Mouse (Mus musculus) midbrain, embryonic 15.5 days (tissue): ENCODE measurements around the gene Tnpo2. TPM values are rescaled to one million over a fixed set of nuclear protein-coding genes. Genes with fewer than 3 reads are reported as not detected.
"Not testable (repeated sequence)": the region's sequence is repeated elsewhere in the genome, so short reads cannot be mapped to it uniquely, and the experiment has no call there.

Source experiments
- ATAC-seq: fragments of 200-750 bp; cut with Nextera tagmentation; replicated peaks from 2 replicates; pipeline ENCODE4 v1.8.0; 2017; ENCODE audit warnings: moderate TSS enrichment
- H3K27ac ChIP-seq: fragments of 300-500 bp; sonication (generic); 2 replicates; pipeline ENCODE4 v1.5.1; 2015; ENCODE audit warnings: mild to moderate bottlenecking, inconsistent platforms
- H3K27me3 ChIP-seq: fragments of 300-500 bp; sonication (generic); replicated peaks from 2 replicates; pipeline ENCODE4 v1.6.1; 2015; ENCODE audit warnings: inconsistent platforms
- H3K36me3 ChIP-seq: fragments of 300-500 bp; sonication (generic); replicated peaks from 2 replicates; pipeline ENCODE4 v1.6.1; 2015; ENCODE audit warnings: inconsistent platforms
- H3K4me1 ChIP-seq: fragments of 300-500 bp; sonication (generic); 2 replicates; pipeline ENCODE4 v1.6.1; 2015; ENCODE audit warnings: inconsistent platforms
- H3K4me2 ChIP-seq: fragments of 300-500 bp; sonication (generic); 2 replicates; pipeline ENCODE4 v1.6.1; 2015; ENCODE audit warnings: inconsistent platforms, mild to moderate bottlenecking, moderate library complexity
- H3K4me3 ChIP-seq: fragments of 300-500 bp; sonication (generic); 2 replicates; pipeline ENCODE4 v1.5.1; 2015; ENCODE audit warnings: mild to moderate bottlenecking, inconsistent platforms
- H3K9ac ChIP-seq: fragments of 300-500 bp; sonication (generic); 2 replicates; pipeline ENCODE4 v1.6.1; 2015; ENCODE audit warnings: mild to moderate bottlenecking, inconsistent platforms
- H3K9me3 ChIP-seq: fragments of 300-500 bp; sonication (generic); 2 replicates; pipeline ENCODE4 v1.6.1; 2016; ENCODE audit warnings: inconsistent platforms
- WGBS: fragments of 180-500 bp; shearing (Covaris S2); methylation state at CpG from one replicate; pipeline ENCODE4 v1.1.7; 2015; ENCODE audit warnings: mixed read lengths; 5-methylcytosine and 5-hydroxymethylcytosine counted together
- polyA plus RNA-seq: library from polyadenylated mRNA; unstranded; fragments of >200 nt; fragmentation: Nextera tagmentation; extraction: Ambion mirVana; gene quantifications from 2 replicates; pipeline ENCODE4 v1.2.1, GENCODE M21; 2015

The Tnpo2 gene
- polyA plus RNA-seq, 1 experiment from 2014 or later, result 71.0 TPM

DNA sequence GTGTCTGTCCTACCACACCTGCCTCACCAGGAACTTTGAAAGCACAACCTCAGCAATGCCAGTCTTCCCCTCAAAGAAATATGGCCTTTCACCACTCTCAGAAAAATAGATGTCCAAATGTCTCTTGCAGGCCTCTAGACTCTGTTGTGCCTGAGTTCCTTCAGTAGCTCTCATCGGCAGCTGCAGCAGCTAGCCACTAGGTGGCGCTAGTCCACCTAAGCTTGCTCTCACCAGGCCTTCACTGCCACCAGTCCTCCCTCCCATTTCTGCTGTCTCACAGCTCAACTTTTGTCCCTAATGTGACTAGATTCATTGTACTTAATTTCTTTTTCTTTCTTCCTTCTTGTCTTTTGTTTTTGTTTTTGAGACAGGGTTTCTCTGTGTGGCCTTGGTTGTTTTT lies 40.3 kb downstream of the Tnpo2 start:
- no peak for ATAC-seq
- Histone ChIP-seq H3K36me3 (peaks cover 19% of the 10 kb centered on the region), H3K4me1 (peaks cover 32% of the 10 kb centered on the region), H3K4me3 (no peak overlapping the region), H3K9me3 (no peaks in the 10 kb centered on the region), H3K27me3 (no peaks in the 10 kb centered on the region), H3K9ac (no peak overlapping the region), H3K27ac (no peak overlapping the region), H3K4me2 (no peak overlapping the region)
- WGBS, result 0% methylated on average over 2 of the region's 2 CpGs

GRCm38 (mm10) chr8:85080214-85080531 lies 43.5 kb downstream of the Tnpo2 start:
- Histone ChIP-seq H3K9ac (peak overlapping the region; percentile 88), H3K9me3 (no peaks in the 10 kb centered on the region), H3K27ac (peak overlapping the region; percentile 83), H3K27me3 (no peaks in the 10 kb centered on the region), H3K4me1 (peaks cover 37% of the 10 kb centered on the region), H3K36me3 (peaks cover 5% of the 10 kb centered on the region; the same call in 1 of the 2 replicates), H3K4me2 (peak overlapping the region; percentile 98), H3K4me3 (peak overlapping the region; percentile 88)
- no peak for ATAC-seq
- under 1% methylated on average over 25 of the region's 25 CpGs for WGBS

GRCm38 (mm10) chr8:85080532-85081215 lies 44.0 kb downstream of the Tnpo2 start, which contains the start of gene Wdr83os:
TSS of gene Wdr83os (plus strand) at chr8:85080740.
- H3K4me2 ChIP-seq, result peak within 1 kb of the TSS; percentile 98
- no peaks in the 10 kb centered on the region for H3K27me3 ChIP-seq
- no peaks in the 10 kb centered on the region for H3K9me3 ChIP-seq
- H3K27ac ChIP-seq, result peak within 1 kb of the TSS; percentile 83
- H3K4me1 ChIP-seq, result peaks cover 37% of the 10 kb centered on the region
- peak within 1 kb of the TSS; percentile 88 for H3K4me3 ChIP-seq
- H3K36me3 ChIP-seq, result peaks cover 2% of the 10 kb centered on the region; the same call in 1 of the 2 replicates
- ATAC-seq, result peak; percentile 19
- peak within 1 kb of the TSS; percentile 88 for H3K9ac ChIP-seq
- under 1% methylated on average over 30 of the region's 30 CpGs for WGBS

- 1% methylated on average over 9 of the region's 9 CpGs for WGBS
- peak; percentile 34 for ATAC-seq
- peak within 1 kb of the TSS; percentile 98 for H3K4me2 ChIP-seq
- H3K9me3 ChIP-seq, result no peaks in the 10 kb centered on the region
- peak within 1 kb of the TSS; percentile 88 for H3K9ac ChIP-seq
- peak within 1 kb of the TSS; percentile 83 for H3K27ac ChIP-seq
- H3K4me3 ChIP-seq, result peak within 1 kb of the TSS; percentile 88
- peaks cover 37% of the 10 kb centered on the region for H3K4me1 ChIP-seq
- peaks cover under 1% of the 10 kb centered on the region; the same call in 1 of the 2 replicates for H3K36me3 ChIP-seq
- H3K27me3 ChIP-seq, result no peaks in the 10 kb centered on the region
Measured at GRCm38 (mm10) chr8:85081216-85081555, 44.5 kb downstream of the Tnpo2 start, which contains the start of gene Wdr83. TSS of gene Wdr83 (minus strand) at chr8:85081306.

DNA sequence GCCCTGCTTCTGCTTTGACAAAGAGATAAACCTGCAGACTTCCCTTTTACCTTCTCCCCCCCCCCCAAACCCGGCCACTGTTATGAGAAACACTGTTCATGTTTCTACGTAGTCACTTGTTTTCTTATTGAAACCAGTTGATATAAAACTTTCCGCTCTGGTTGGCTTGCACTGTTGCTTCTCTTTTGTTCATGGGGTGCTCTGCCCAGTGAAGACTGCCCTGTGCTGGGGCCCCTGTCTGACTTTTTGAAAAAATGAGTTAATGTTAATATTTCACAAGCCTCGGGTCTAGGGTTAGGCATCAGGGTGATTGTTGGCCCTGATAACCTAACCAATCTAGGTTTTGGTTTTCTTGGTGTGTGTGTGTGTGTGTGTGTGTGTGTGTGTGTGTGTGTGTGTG lies 45.5 kb downstream of the Tnpo2 start:
- not testable (repeated sequence) for ATAC-seq, H3K27me3 ChIP-seq, H3K36me3 ChIP-seq, H3K27ac ChIP-seq, H3K9me3 ChIP-seq, H3K4me3 ChIP-seq, H3K9ac ChIP-seq
- WGBS, result 89% methylated on average over 4 of the region's 4 CpGs
- H3K4me2 ChIP-seq, result peak overlapping the region; percentile 98; the same call in 1 of the 2 replicates
- H3K4me1 ChIP-seq, result peaks cover 37% of the 10 kb centered on the region

GRCm38 (mm10) chr8:85083108-85083813 lies 46.5 kb downstream of the Tnpo2 start, which contains the start of gene Man2b1:
TSS of gene Man2b1 (plus strand) at chr8:85083270.
- Histone ChIP-seq H3K4me1 (peaks cover 37% of the 10 kb centered on the region), H3K9me3 (no peaks in the 10 kb centered on the region), H3K9ac (peak within 1 kb of the TSS; percentile 65), H3K27me3 (no peaks in the 10 kb centered on the region), H3K4me2 (peak within 1 kb of the TSS; percentile 98), H3K27ac (no peak within 1 kb of the TSS), H3K36me3 (peaks cover 7% of the 10 kb centered on the region; the same call in 1 of the 2 replicates), H3K4me3 (peak within 1 kb of the TSS; percentile 68)
- ATAC-seq, result peak; percentile 85
- under 1% methylated on average over 30 of the region's 30 CpGs for WGBS

GRCm38 (mm10) chr8:85084633-85085032 lies 47.9 kb downstream of the Tnpo2 start:
- H3K9me3 ChIP-seq, result no peaks in the 10 kb centered on the region
- H3K4me3 ChIP-seq, result no peak overlapping the region
- peaks cover 33% of the 10 kb centered on the region for H3K4me1 ChIP-seq
- no peaks in the 10 kb centered on the region for H3K27me3 ChIP-seq
- ATAC-seq, result no peak
- no peak overlapping the region for H3K9ac ChIP-seq
- WGBS, result 92% methylated on average over 8 of the region's 8 CpGs
- H3K27ac ChIP-seq, result no peak overlapping the region
- H3K4me2 ChIP-seq, result no peak overlapping the region
- peaks cover 7% of the 10 kb centered on the region; the same call in 1 of the 2 replicates for H3K36me3 ChIP-seq

DNA sequence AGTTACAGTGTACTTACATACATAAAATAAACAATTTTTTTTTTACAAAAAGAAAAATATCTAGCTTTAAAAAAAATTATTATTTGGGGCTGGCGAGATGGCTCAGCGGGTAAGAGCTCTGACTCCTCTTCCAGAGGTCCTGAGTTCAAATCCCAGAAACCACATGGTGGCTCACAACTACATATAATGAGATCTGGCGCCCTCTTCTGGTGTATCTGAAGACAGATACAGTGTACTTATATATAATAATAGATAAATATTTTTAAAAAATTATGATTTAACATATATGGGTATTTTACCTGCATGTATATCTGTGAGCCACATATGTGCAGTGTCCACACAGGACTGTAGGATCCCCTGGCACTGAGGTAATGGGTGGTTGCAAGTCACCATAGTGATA lies 49.5 kb downstream of the Tnpo2 start:
- WGBS, result 84% methylated on average over 3 of the region's 3 CpGs
- Histone ChIP-seq H3K9me3 (no peaks in the 10 kb centered on the region), H3K4me3 (no peak overlapping the region), H3K9ac (no peak overlapping the region), H3K4me2 (no peak overlapping the region), H3K27me3 (no peaks in the 10 kb centered on the region), H3K27ac (no peak overlapping the region), H3K4me1 (peaks cover 26% of the 10 kb centered on the region), H3K36me3 (peaks cover 7% of the 10 kb centered on the region; the same call in 1 of the 2 replicates)
- no peak for ATAC-seq

- Histone ChIP-seq H3K36me3 (peaks cover 7% of the 10 kb centered on the region; the same call in 1 of the 2 replicates), H3K4me3 (no peak overlapping the region), H3K9ac (no peak overlapping the region), H3K9me3 (no peaks in the 10 kb centered on the region), H3K27ac (no peak overlapping the region), H3K4me1 (peaks cover 6% of the 10 kb centered on the region), H3K27me3 (no peaks in the 10 kb centered on the region), H3K4me2 (no peak overlapping the region)
- WGBS, result 86% methylated on average over 2 of the region's 2 CpGs
- ATAC-seq, result no peak
Measured at GRCm38 (mm10) chr8:85088771-85089170, 52.1 kb downstream of the Tnpo2 start.

GRCm38 (mm10) chr8:85090856-85091255 lies 54.1 kb downstream of the Tnpo2 start:
- no peak overlapping the region for H3K4me3 ChIP-seq
- no peaks in the 10 kb centered on the region for H3K9me3 ChIP-seq
- H3K36me3 ChIP-seq, result peaks cover 8% of the 10 kb centered on the region; the same call in 1 of the 2 replicates
- H3K4me1 ChIP-seq, result no peaks in the 10 kb centered on the region
- no peak for ATAC-seq
- H3K27me3 ChIP-seq, result no peaks in the 10 kb centered on the region
- no peak overlapping the region for H3K27ac ChIP-seq
- 92% methylated on average over 11 of the region's 11 CpGs for WGBS
- H3K4me2 ChIP-seq, result no peak overlapping the region
- no peak overlapping the region for H3K9ac ChIP-seq

DNA sequence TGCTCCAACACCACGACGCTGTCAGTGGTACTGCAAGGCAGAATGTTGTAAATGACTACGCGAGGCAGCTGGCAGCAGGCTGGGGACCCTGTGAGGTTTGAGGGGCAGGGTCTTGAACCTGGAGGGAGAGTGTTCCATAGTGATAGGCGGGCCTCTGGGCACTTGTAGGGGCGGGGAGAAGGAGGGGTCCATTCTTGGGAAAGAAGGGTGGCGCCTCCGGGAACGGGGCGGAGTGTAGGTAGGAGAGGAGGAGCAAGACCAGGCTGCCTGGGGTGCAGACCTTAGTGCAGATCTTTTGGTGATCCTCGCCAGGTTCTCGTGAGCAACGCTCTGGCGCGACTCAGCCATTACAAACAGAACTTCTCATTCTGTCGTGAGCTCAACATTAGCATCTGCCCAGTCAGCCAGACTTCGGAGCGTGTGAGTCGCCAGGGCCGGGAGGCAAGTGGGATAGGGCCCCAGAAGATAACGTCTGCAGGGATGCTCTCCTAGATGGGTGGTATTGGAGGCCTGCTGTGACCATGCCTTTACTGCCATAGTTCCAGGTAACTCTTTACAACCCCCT lies 54.9 kb downstream of the Tnpo2 start:
- H3K9ac ChIP-seq, result no peak overlapping the region
- no peak overlapping the region for H3K27ac ChIP-seq
- peaks cover 13% of the 10 kb centered on the region; the same call in 1 of the 2 replicates for H3K36me3 ChIP-seq
- no peak for ATAC-seq
- no peak overlapping the region for H3K4me3 ChIP-seq
- H3K4me2 ChIP-seq, result no peak overlapping the region
- H3K4me1 ChIP-seq, result no peaks in the 10 kb centered on the region
- WGBS, result 34% methylated on average over 21 of the region's 21 CpGs
- H3K27me3 ChIP-seq, result no peaks in the 10 kb centered on the region
- H3K9me3 ChIP-seq, result no peaks in the 10 kb centered on the region

DNA sequence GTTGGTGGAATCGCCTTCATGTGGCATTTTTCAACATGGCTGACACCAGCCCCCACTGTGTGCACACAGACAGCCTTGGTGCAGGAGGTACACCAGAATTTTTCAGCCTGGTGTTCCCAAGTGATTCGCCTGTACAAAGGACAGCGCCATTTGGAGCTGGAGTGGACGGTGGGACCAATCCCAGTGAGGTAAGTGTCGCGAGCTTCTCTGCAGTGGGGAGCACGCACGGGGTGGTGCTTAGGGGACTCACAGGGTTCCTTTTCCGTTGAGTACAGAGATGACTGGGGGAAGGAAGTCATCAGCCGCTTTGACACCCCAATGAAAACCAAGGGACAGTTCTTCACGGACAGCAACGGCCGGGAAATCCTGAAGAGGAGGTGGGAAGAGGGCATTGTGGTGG lies 58.3 kb downstream of the Tnpo2 start:
- no peaks in the 10 kb centered on the region for H3K4me1 ChIP-seq
- no peak overlapping the region for H3K4me2 ChIP-seq
- H3K27ac ChIP-seq, result no peak overlapping the region
- no peaks in the 10 kb centered on the region for H3K9me3 ChIP-seq
- WGBS, result 91% methylated on average over 13 of the region's 13 CpGs
- ATAC-seq, result no peak
- H3K36me3 ChIP-seq, result peaks cover 23% of the 10 kb centered on the region; the same call in 1 of the 2 replicates
- H3K4me3 ChIP-seq, result no peak overlapping the region
- no peaks in the 10 kb centered on the region for H3K27me3 ChIP-seq
- no peak overlapping the region for H3K9ac ChIP-seq
